Mouse (Mus musculus): ENCODE results near the gene Sh3kbp1. TPM values are rescaled to one million over a fixed set of nuclear protein-coding genes. Genes with fewer than 3 reads are reported as not detected.

The Sh3kbp1 gene
- polyA plus RNA-seq, 1 experiment, result 18.0 TPM

DNA sequence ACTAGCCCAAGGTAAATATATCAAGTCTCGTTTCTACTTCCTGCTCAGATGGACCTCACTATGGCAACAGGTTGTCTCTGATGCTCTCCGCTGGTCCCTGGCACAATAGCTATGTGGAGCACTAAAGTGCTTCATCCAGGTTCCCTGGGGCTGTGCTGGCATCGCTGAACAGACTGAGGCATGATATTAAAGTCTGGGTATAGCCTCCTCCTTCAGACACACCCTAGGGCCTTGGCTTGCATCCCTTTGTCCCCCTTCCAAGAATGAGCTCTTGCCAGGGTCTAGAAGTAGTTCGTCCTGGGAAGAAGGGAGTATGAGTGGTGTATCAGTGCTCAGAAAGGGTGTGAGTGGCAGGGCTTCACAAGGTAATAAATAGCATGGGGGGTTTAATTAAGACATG is 269.5 kb downstream of the Sh3kbp1 start:
- WGBS, result 7% methylated on average over 4 of the region's 4 CpGs

DNA sequence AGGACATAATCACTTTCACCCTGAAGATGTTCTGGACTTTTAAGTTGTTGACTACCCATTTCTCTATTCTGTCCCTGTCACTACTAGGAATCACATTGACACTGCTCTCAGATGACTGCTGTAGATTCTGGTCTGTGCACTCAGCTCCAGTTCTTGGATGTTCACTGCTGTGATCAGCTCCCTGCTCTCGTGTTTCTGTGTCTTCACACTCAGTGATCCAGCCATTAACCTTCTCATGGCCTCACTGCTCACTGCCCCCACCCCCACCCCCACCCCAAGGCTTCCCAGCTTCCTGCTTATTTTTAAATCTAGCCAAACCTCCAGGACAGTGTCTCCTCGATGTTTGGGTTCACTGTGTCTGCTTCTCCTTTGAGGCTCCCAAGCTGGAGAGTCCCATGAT is 271.0 kb downstream of the Sh3kbp1 start:
- no peak for DNase-seq
- Histone ChIP-seq H3K4me1 (ENCODE audit: control insufficient read depth, insufficient read depth, low read length) (no peaks in the 10 kb centered on the region), H3K4me3 (replicated peaks; ENCODE audit: insufficient read depth, low read depth, low read length) (no peak overlapping the region), H3K27me3 (ENCODE audit: control insufficient read depth, insufficient read depth, low read length) (no peaks in the 10 kb centered on the region), H3K27ac (ENCODE audit: insufficient read depth, low read length) (no peak overlapping the region)
- no peak for TF ChIP-seq POLR2A (IDR thresholded peaks at IDR 0.05; ENCODE audit: borderline replicate concordance, insufficient read depth, low read length)
- TF ChIP-seq CTCF (IDR thresholded peaks at IDR 0.05; ENCODE audit: borderline replicate concordance, insufficient read depth, low read depth, low read length), result no peak
- WGBS, result 82% methylated on average over 2 of the region's 2 CpGs

More for the DNA sequence above, 269.5 kb downstream of the Sh3kbp1 start:
- peak; percentile 8 to 28 for DNase-seq
- Histone ChIP-seq H3K4me3 (replicated peaks; ENCODE audit: insufficient read depth, low read depth, low read length) (no peak overlapping the region), H3K27me3 (ENCODE audit: control insufficient read depth, insufficient read depth, low read length) (no peaks in the 10 kb centered on the region), H3K4me1 (ENCODE audit: control insufficient read depth, insufficient read depth, low read length) (no peaks in the 10 kb centered on the region), H3K27ac (ENCODE audit: insufficient read depth, low read length) (no peak overlapping the region)
- no peak for TF ChIP-seq POLR2A (IDR thresholded peaks at IDR 0.05; ENCODE audit: borderline replicate concordance, insufficient read depth, low read length)

DNA sequence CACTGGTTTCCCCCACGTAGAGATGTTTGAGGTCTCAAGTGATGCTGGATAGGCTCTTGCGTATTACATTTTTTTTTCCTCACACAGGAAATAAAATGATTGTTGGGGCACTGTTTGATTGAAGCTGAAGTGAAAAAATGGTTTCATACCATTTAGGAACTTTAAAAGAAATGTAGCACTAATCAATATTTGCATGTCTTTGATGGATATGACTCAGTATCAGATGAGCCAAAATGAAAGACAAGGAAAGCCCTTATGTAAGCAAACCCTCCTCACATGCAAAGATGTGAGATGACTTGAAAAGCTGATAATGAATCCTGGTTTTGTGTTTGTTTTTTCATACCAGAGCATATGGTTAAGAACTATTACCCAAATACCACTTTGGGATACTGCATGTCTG is 272.0 kb downstream of the Sh3kbp1 start:
- no peak overlapping the region for H3K4me3 ChIP-seq (replicated peaks; ENCODE audit: insufficient read depth, low read depth, low read length)

DNA sequence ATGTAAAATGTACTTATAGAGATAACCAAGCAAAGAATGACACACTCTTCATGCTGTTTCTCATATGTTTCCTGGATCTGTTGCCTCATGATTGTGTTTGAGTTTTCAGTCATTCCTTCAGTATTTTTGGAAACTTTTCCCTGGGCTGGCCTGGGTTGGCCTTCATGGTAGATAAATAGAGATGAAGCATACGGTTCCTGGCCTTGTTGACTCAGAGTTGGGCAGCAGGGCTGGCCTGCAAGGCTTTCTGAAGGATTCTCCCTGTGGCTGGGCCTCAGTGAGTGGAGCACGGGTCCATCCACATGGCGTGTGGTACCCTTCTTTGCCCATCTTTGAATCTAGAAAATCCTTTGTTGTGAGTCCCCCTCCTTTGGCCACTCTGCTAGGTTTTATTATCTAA is 276.3 kb downstream of the Sh3kbp1 start:
- 98% methylated on average over 3 of the region's 3 CpGs for WGBS
- Histone ChIP-seq H3K27ac (ENCODE audit: insufficient read depth, low read length) (no peak overlapping the region), H3K27me3 (ENCODE audit: control insufficient read depth, insufficient read depth, low read length) (no peaks in the 10 kb centered on the region), H3K4me3 (replicated peaks; ENCODE audit: insufficient read depth, low read depth, low read length) (no peak overlapping the region), H3K4me1 (ENCODE audit: control insufficient read depth, insufficient read depth, low read length) (no peaks in the 10 kb centered on the region)
- TF ChIP-seq CTCF (IDR thresholded peaks at IDR 0.05; ENCODE audit: borderline replicate concordance, insufficient read depth, low read depth, low read length) (no peak), POLR2A (IDR thresholded peaks at IDR 0.05; ENCODE audit: borderline replicate concordance, insufficient read depth, low read length) (no peak)
- DNase-seq, result no peak

More for the DNA sequence above, 272.0 kb downstream of the Sh3kbp1 start:
- Histone ChIP-seq H3K4me1 (ENCODE audit: control insufficient read depth, insufficient read depth, low read length) (no peaks in the 10 kb centered on the region), H3K27me3 (ENCODE audit: control insufficient read depth, insufficient read depth, low read length) (no peaks in the 10 kb centered on the region), H3K27ac (ENCODE audit: insufficient read depth, low read length) (no peak overlapping the region)
- no peak for DNase-seq
- TF ChIP-seq POLR2A (IDR thresholded peaks at IDR 0.05; ENCODE audit: borderline replicate concordance, insufficient read depth, low read length) (no peak), CTCF (IDR thresholded peaks at IDR 0.05; ENCODE audit: borderline replicate concordance, insufficient read depth, low read depth, low read length) (no peak)
- 91% methylated on average over 2 of the region's 2 CpGs for WGBS

DNA sequence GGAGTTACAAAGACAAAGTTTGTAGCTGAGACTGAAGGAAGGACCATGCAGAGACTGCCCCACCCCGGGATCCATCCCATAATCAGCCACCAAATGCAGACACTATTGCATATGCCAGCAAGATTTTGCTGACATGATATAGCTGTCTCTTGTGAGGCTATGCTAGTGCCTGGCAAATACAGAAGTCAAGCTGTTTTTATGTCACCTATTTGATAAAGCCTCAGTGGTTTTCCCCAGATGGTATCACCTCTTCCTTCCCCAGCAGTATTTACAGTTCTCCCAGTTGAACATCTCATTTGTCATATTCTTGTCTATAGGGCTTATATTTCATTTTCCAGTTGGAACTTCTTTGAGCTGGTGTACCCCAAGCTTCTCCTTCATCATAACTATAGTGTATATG is 280.6 kb downstream of the Sh3kbp1 start:
- no peak overlapping the region for H3K4me3 ChIP-seq (replicated peaks; ENCODE audit: insufficient read depth, low read depth, low read length)
- no peak for DNase-seq
- TF ChIP-seq CTCF (IDR thresholded peaks at IDR 0.05; ENCODE audit: borderline replicate concordance, insufficient read depth, low read depth, low read length) (no peak), POLR2A (IDR thresholded peaks at IDR 0.05; ENCODE audit: borderline replicate concordance, insufficient read depth, low read length) (no peak)
- 90% methylated on average over 1 of the region's 1 CpGs for WGBS
- H3K27me3 ChIP-seq (ENCODE audit: control insufficient read depth, insufficient read depth, low read length), result no peaks in the 10 kb centered on the region
- no peaks in the 10 kb centered on the region for H3K4me1 ChIP-seq (ENCODE audit: control insufficient read depth, insufficient read depth, low read length)
- no peak overlapping the region for H3K27ac ChIP-seq (ENCODE audit: insufficient read depth, low read length)

DNA sequence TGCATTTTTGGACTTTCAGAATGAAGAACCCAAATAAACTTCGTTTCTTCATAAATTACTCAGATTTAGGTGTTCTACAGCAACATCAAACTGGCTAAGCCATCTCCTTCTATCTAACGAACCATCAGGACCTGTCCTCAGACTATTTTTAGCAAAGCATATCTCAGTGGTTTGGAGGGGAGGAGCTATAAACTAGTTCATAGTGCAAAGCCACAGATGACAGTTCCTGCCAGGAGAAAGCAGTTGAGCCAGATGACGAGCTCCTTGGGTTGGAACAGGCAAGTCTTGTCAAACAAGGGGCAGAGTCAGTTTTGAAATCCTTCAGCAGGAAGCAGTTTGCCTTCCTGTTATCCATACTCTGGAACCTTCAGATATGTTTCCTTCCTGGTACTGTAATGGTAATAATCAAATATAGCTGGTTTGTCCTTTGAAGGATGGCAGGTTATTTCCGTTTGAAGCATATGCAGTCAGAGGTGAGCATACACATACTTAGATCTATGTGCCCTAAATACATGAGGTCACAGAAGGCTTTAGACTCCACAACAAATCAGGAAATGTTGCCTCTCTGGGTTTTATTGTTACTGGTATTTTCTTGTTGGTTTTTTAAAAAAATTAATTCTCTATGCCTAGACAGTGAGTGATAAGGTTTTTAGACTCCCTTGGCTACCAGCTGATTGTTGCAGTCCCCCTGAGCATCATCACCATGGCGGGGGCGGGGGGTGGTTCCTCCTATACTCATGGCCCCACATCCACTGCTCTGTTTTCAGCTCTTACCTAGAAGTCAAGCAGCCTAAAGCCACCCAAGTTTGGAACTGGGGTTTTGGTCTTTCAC is 282.6 kb downstream of the Sh3kbp1 start:
- WGBS, result 79% methylated on average over 6 of the region's 6 CpGs
- Histone ChIP-seq H3K4me3 (replicated peaks; ENCODE audit: insufficient read depth, low read depth, low read length) (no peak overlapping the region), H3K27ac (ENCODE audit: insufficient read depth, low read length) (no peak overlapping the region), H3K27me3 (ENCODE audit: control insufficient read depth, insufficient read depth, low read length) (no peaks in the 10 kb centered on the region), H3K4me1 (ENCODE audit: control insufficient read depth, insufficient read depth, low read length) (no peaks in the 10 kb centered on the region)
- TF ChIP-seq POLR2A (IDR thresholded peaks at IDR 0.05; ENCODE audit: borderline replicate concordance, insufficient read depth, low read length) (no peak), CTCF (IDR thresholded peaks at IDR 0.05; ENCODE audit: borderline replicate concordance, insufficient read depth, low read depth, low read length) (no peak)
- DNase-seq, result no peak

DNA sequence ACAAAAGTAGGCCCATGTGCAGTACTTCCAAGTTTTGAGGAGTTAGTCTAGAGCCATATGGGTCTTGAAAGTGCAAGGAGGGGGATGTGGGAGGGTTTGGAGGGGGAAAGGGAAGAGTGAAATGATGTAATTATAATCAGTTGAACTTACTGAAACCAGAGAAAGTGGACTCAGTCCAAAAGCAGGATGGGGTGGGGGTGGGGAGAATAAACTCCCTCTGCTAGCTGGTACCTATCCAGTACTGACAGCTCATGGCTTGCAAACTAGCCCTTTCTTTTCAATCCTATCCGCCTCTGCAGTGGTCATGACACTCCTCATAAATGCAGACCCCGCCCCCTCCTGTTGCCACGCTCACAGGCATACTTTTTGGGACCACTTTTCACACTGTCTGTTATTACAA is 283.5 kb downstream of the Sh3kbp1 start:
- no peak for TF ChIP-seq POLR2A (IDR thresholded peaks at IDR 0.05; ENCODE audit: borderline replicate concordance, insufficient read depth, low read length)
- no peak for TF ChIP-seq CTCF (IDR thresholded peaks at IDR 0.05; ENCODE audit: borderline replicate concordance, insufficient read depth, low read depth, low read length)
- 60% methylated on average over 3 of the region's 3 CpGs for WGBS
- Histone ChIP-seq H3K4me1 (ENCODE audit: control insufficient read depth, insufficient read depth, low read length) (no peaks in the 10 kb centered on the region), H3K4me3 (replicated peaks; ENCODE audit: insufficient read depth, low read depth, low read length) (no peak overlapping the region), H3K27ac (ENCODE audit: insufficient read depth, low read length) (no peak overlapping the region), H3K27me3 (ENCODE audit: control insufficient read depth, insufficient read depth, low read length) (no peaks in the 10 kb centered on the region)
- no peak for DNase-seq

DNA sequence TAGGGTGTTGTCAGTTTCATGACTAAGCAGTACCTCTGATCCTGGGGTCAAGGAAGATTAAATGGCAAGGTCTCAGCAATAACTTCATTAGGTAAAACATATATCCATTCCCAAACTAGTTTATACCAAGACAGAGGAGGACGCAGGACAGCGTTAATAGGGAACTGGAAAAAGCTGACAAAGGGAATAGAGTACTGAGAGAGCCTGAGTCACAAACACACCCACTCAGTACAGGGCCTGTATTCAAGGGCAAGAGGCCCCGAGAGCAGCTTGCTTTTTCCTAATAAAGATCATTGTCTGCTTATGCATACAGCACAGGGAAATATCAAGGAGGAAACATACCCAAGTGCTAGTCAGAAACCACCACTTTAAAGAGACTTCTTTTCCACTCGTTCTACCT is 284.5 kb downstream of the Sh3kbp1 start:
- 88% methylated on average over 4 of the region's 4 CpGs for WGBS
- H3K27ac ChIP-seq (ENCODE audit: insufficient read depth, low read length), result no peak overlapping the region
- TF ChIP-seq CTCF (IDR thresholded peaks at IDR 0.05; ENCODE audit: borderline replicate concordance, insufficient read depth, low read depth, low read length), result no peak
- TF ChIP-seq POLR2A (IDR thresholded peaks at IDR 0.05; ENCODE audit: borderline replicate concordance, insufficient read depth, low read length), result no peak

More for the DNA sequence above, 284.5 kb downstream of the Sh3kbp1 start:
- no peaks in the 10 kb centered on the region for H3K4me1 ChIP-seq (ENCODE audit: control insufficient read depth, insufficient read depth, low read length)
- DNase-seq, result no peak
- no peak overlapping the region for H3K4me3 ChIP-seq (replicated peaks; ENCODE audit: insufficient read depth, low read depth, low read length)
- H3K27me3 ChIP-seq (ENCODE audit: control insufficient read depth, insufficient read depth, low read length), result no peaks in the 10 kb centered on the region

All from cerebellum, adult 2 months (tissue).